Mouse (Mus musculus) hindbrain, postnatal 0 days (tissue): ENCODE measurements around the gene Pitpnm3. TPM values are rescaled to one million over a fixed set of nuclear protein-coding genes. Genes with fewer than 3 reads are reported as not detected.

ENCODE experiments used
- ATAC-seq: fragments of 200-750 bp; cut with Nextera tagmentation; 2 replicates; pipeline ENCODE4 v1.8.0; 2017; ENCODE audit warnings: mild to moderate bottlenecking, moderate TSS enrichment, moderate library complexity
- DNase-seq: peaks from one replicate; pipeline ENCODE4 v3.0.0-alpha.2; 2015; ENCODE audit warnings: low spot score
- H3K27ac ChIP-seq: fragments of 300-500 bp; sonication (generic); 2 replicates; pipeline ENCODE4 v1.5.1; 2014; ENCODE audit warnings: mild to moderate bottlenecking
- H3K27me3 ChIP-seq: fragments of 300-500 bp; sonication (generic); 2 replicates; pipeline ENCODE4 v1.6.1; 2014; ENCODE audit warnings: low read length, mixed read lengths; ENCODE audit not compliant: insufficient read depth
- H3K36me3 ChIP-seq: fragments of 300-500 bp; sonication (generic); 2 replicates; pipeline ENCODE4 v1.6.1; 2014; ENCODE audit warnings: low read length, mixed read lengths; ENCODE audit not compliant: insufficient read depth
- H3K4me1 ChIP-seq: fragments of 300-500 bp; sonication (generic); 2 replicates; pipeline ENCODE4 v1.6.1; 2014; ENCODE audit warnings: antibody characterized with exemption, low read length, mixed read lengths; ENCODE audit not compliant: insufficient read depth
- H3K4me2 ChIP-seq: fragments of 300-500 bp; sonication (generic); 2 replicates; pipeline ENCODE4 v1.6.1; 2014; ENCODE audit warnings: low read depth, mild to moderate bottlenecking, low read length, moderate library complexity, mixed read lengths
- H3K4me3 ChIP-seq: fragments of 300-500 bp; sonication (generic); 2 replicates; pipeline ENCODE4 v1.5.1; 2014; ENCODE audit warnings: low read length
- H3K9ac ChIP-seq: fragments of 300-500 bp; sonication (generic); replicated peaks from 2 replicates; pipeline ENCODE4 v1.6.1; 2014; ENCODE audit warnings: mild to moderate bottlenecking, low read length, moderate library complexity, mixed read lengths
- H3K9me3 ChIP-seq: fragments of 300-500 bp; sonication (generic); 2 replicates; pipeline ENCODE4 v1.6.1; 2016; ENCODE audit warnings: low read length, mixed read lengths
- CTCF ChIP-seq: IDR thresholded peaks from 2 replicates; pipeline ENCODE4 v1.5.1; 2016; ENCODE audit warnings: antibody characterized with exemption, control low read depth, low read depth
- WGBS: fragments of 180-500 bp; shearing (Covaris S2); extraction: QIAGEN DNeasy Blood & Tissue Kit; methylation state at CpG from one replicate; pipeline ENCODE4 v1.1.7; 2014; 5-methylcytosine and 5-hydroxymethylcytosine counted together
- polyA plus RNA-seq: library from polyadenylated mRNA; unstranded; fragments of >200 nt; fragmentation: Nextera tagmentation; extraction: Ambion mirVana; gene quantifications from 2 replicates; pipeline ENCODE4 v1.2.1, GENCODE M21; 2015
- total RNA-seq: library from RNA; depleted of rRNA; stranded (reverse); fragments of >200 nt; gene quantifications from 2 replicates; pipeline ENCODE4 v1.2.3, GENCODE M21; 2014

Pitpnm3 gene
- total and polyA plus RNA-seq, 2 experiments from 2014 or later: 6.1 to 26.3 TPM

GRCm38 (mm10) chr11:72120354-72120753 is 15.2 kb downstream of the Pitpnm3 start:
- Histone ChIP-seq H3K4me3 (no peak overlapping the region), H3K9me3 (no peaks in the 10 kb centered on the region), H3K36me3 (no peaks in the 10 kb centered on the region), H3K9ac (no peak overlapping the region), H3K4me2 (no peak overlapping the region), H3K27ac (no peak overlapping the region), H3K4me1 (no peaks in the 10 kb centered on the region), H3K27me3 (no peaks in the 10 kb centered on the region)
- no peak for TF ChIP-seq CTCF
- WGBS: 89% methylated on average over 6 of the region's 6 CpGs
- DNase-seq (no peak), ATAC-seq (no peak)

- no peaks in the 10 kb centered on the region for H3K36me3 ChIP-seq
- TF ChIP-seq CTCF: no peak
- no peak overlapping the region for H3K4me3 ChIP-seq
- H3K4me2 ChIP-seq: no peak overlapping the region
- H3K9me3 ChIP-seq: no peaks in the 10 kb centered on the region
- 75% methylated on average over 3 of the region's 3 CpGs for WGBS
- no peak for DNase-seq
- no peak overlapping the region for H3K27ac ChIP-seq
- ATAC-seq: no peak
- no peak overlapping the region for H3K9ac ChIP-seq
- H3K27me3 ChIP-seq: no peaks in the 10 kb centered on the region
- no peaks in the 10 kb centered on the region for H3K4me1 ChIP-seq
Measured at GRCm38 (mm10) chr11:72118630-72119029, 16.9 kb downstream of the Pitpnm3 start.

- no peak for ATAC-seq
- H3K4me2 ChIP-seq: no peak overlapping the region
- H3K9me3 ChIP-seq: no peaks in the 10 kb centered on the region
- no peak overlapping the region for H3K4me3 ChIP-seq
- no peak for TF ChIP-seq CTCF
- H3K36me3 ChIP-seq: no peaks in the 10 kb centered on the region
- H3K9ac ChIP-seq: no peak overlapping the region
- no peak overlapping the region for H3K27ac ChIP-seq
- WGBS: 56% methylated on average over 4 of the region's 4 CpGs
- no peak for DNase-seq
- H3K4me1 ChIP-seq: no peaks in the 10 kb centered on the region
- H3K27me3 ChIP-seq: no peaks in the 10 kb centered on the region
Measured at GRCm38 (mm10) chr11:72113296-72113695, 22.3 kb downstream of the Pitpnm3 start.

- WGBS: 60% methylated on average over 3 of the region's 3 CpGs
- no peak for ATAC-seq
- Histone ChIP-seq H3K27ac (no peak overlapping the region), H3K4me1 (no peaks in the 10 kb centered on the region), H3K4me3 (no peak overlapping the region), H3K9ac (no peak overlapping the region), H3K9me3 (no peaks in the 10 kb centered on the region), H3K4me2 (no peak overlapping the region), H3K36me3 (no peaks in the 10 kb centered on the region), H3K27me3 (no peaks in the 10 kb centered on the region)
- DNase-seq: no peak
- no peak for TF ChIP-seq CTCF
Measured at GRCm38 (mm10) chr11:72110726-72111125, 24.9 kb downstream of the Pitpnm3 start.

- Histone ChIP-seq H3K27ac (peak overlapping the region; percentile 52), H3K9ac (no peak overlapping the region), H3K4me3 (no peak overlapping the region), H3K4me2 (no peak overlapping the region), H3K27me3 (no peaks in the 10 kb centered on the region), H3K9me3 (no peaks in the 10 kb centered on the region), H3K4me1 (no peaks in the 10 kb centered on the region), H3K36me3 (no peaks in the 10 kb centered on the region)
- no peak for ATAC-seq
- TF ChIP-seq CTCF: no peak
- no peak for DNase-seq
- WGBS: 62% methylated on average over 8 of the region's 8 CpGs
Measured at GRCm38 (mm10) chr11:72104223-72104622, 31.4 kb downstream of the Pitpnm3 start.

- Histone ChIP-seq H3K4me1 (0 out of 2 replicates have a peak, but pooled peaks cover 5% of the 10 kb centered on the region), H3K4me3 (no peak overlapping the region), H3K9me3 (no peaks in the 10 kb centered on the region), H3K27ac (peak overlapping the region; percentile 52; the same call in 1 of the 2 replicates), H3K36me3 (no peaks in the 10 kb centered on the region), H3K27me3 (no peaks in the 10 kb centered on the region), H3K9ac (no peak overlapping the region), H3K4me2 (no peak overlapping the region)
- 41% methylated on average over 7 of the region's 7 CpGs for WGBS
- 0 out of 2 replicates have a peak, but pooled peaks have one; percentile 35 for ATAC-seq
- TF ChIP-seq CTCF: no peak
- no peak for DNase-seq
Measured at GRCm38 (mm10) chr11:72103530-72103929, 32.0 kb downstream of the Pitpnm3 start.

- Histone ChIP-seq H3K36me3 (no peaks in the 10 kb centered on the region), H3K9ac (no peak overlapping the region), H3K4me2 (no peak overlapping the region), H3K4me3 (no peak overlapping the region), H3K27ac (no peak overlapping the region), H3K9me3 (no peaks in the 10 kb centered on the region), H3K4me1 (0 out of 2 replicates have a peak, but pooled peaks cover 6% of the 10 kb centered on the region), H3K27me3 (no peaks in the 10 kb centered on the region)
- DNase-seq (no peak), ATAC-seq (no peak)
- TF ChIP-seq CTCF: no peak
- WGBS: 91% methylated on average over 4 of the region's 4 CpGs
Measured at GRCm38 (mm10) chr11:72100996-72101395, 34.6 kb downstream of the Pitpnm3 start.
